Mouse (Mus musculus): ENCODE measurements around the gene Exoc4. TPM values are rescaled to one million over a fixed set of nuclear protein-coding genes. Genes with fewer than 3 reads are reported as not detected.

The Exoc4 gene
- polyA plus RNA-seq, 1 experiment from 2014 or later, result 59.2 TPM

DNA sequence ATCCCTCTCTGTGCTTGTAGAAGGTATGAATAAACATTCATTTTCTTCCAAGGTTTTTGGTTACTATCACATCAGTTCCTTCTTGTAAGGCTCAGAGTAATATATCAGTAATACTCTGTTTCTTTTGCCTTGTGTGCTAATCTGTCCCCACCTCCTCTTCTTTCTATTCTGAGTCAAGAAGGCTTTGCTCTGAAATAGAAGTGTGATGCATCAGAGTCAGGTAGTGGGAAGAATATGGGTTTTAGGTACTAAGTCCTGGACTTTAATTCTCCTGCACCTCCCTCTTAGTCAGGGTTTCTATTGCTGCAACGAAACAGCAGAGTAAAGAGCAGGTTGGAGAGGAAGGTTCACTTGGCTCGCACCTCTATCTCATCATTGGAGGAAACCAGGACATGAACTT lies 240.9 kb downstream of the Exoc4 start:
- no peak overlapping the region for H3K9ac ChIP-seq (replicated peaks)
- no peak for ATAC-seq (ENCODE audit: low FRiP score, low read depth)
- H3K27me3 ChIP-seq, result no peaks in the 10 kb centered on the region
- no peak overlapping the region for H3K4me2 ChIP-seq (replicated peaks)
- H3K9me3 ChIP-seq, result no peaks in the 10 kb centered on the region
- whole genome bisulfite sequencing, result 95% methylated on average over 2 of the region's 2 CpGs
- no peak overlapping the region for H3K27ac ChIP-seq (replicated peaks)
- H3K4me1 ChIP-seq, result no peaks in the 10 kb centered on the region
- H3K36me3 ChIP-seq, result no peaks in the 10 kb centered on the region
- H3K4me3 ChIP-seq, result no peak overlapping the region

DNA sequence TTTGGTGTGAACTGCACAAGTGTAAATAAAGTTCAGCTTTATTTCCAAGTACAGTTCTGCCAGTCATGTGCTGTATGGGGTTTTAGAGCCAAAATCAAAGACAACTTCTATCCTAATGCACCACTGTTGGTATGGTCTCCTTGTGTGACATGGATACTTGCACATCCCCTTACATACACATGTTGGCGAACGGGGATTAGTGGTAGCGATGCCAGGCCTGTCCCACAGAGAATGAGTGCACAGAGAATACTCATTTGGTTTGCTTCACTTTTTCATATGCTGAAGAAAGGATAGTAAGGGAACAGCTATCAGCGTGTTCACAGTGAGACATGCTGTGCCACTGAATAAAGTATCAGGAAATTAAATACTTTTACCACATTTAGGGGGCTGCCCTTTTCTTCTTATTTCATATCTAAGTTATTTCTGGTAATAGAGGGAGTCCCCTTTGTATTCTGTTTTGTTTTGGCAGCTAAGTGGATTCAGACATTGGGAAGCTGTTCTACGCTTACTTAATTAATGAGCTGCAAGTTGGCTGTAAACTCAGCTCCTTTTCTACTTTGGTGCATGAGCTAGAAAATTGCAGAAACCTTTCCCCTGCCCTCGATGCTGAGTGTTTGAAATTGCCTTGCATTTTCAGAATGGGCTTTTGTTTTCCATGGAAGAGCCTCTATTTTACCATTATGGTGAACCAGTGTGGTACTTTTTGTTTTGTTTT lies 247.4 kb downstream of the Exoc4 start:
- Histone ChIP-seq H3K4me3 (no peak overlapping the region), H3K27me3 (no peaks in the 10 kb centered on the region), H3K4me2 (replicated peaks) (no peak overlapping the region), H3K36me3 (no peaks in the 10 kb centered on the region), H3K4me1 (peaks cover 15% of the 10 kb centered on the region), H3K27ac (replicated peaks) (0 out of 2 replicates have a peak overlapping the region, but pooled peaks have one; percentile 25), H3K9ac (replicated peaks) (no peak overlapping the region), H3K9me3 (no peaks in the 10 kb centered on the region)
- WGBS, result 59% methylated on average over 6 of the region's 6 CpGs
- ATAC-seq (ENCODE audit: low FRiP score, low read depth), result no peak

DNA sequence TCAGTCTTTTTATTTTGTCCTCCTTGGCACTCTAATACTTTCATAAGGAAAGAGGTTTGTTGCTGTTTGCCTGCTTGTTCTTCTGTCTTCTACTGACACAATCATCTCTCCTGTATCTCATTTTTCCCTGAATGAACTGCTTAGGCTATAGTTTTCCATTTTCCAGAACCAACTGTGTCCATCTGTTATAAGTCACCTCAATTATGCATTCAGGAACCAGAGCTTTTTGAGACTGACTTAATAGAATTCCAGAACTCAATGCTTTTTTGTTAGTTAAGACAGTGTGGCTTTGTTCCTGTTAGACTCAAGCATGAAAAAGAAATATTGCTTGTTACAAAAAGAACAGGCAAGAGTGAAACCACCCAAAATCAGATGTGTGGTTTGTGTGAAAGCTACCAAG lies 248.5 kb downstream of the Exoc4 start:
- Histone ChIP-seq H3K4me2 (replicated peaks) (no peak overlapping the region), H3K27ac (replicated peaks) (no peak overlapping the region; the same call in 1 of the 2 replicates), H3K36me3 (no peaks in the 10 kb centered on the region), H3K27me3 (no peaks in the 10 kb centered on the region), H3K4me1 (peaks cover 15% of the 10 kb centered on the region), H3K9ac (replicated peaks) (no peak overlapping the region), H3K9me3 (no peaks in the 10 kb centered on the region), H3K4me3 (no peak overlapping the region)
- ATAC-seq (ENCODE audit: low FRiP score, low read depth), result peak; percentile 58

DNA sequence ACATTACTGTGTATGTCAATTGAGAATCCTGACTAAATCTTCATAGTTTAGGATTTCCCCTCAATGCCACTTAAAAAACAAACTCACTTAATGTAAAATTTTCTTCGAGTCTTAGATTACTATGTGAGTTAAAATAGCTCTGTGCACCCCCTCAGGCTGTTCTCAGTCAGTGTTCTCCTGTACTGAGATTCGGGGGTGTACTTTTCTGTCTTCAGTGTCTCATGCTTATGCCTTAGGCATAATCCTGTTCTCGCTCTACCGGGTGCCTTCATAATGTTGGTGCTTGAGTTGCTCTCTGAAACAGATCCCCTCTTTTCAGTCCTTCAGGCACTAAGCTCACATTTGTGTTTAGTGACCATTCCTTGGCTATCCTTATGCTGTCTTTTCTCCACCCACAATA lies 253.5 kb downstream of the Exoc4 start:
- no peak overlapping the region for H3K9ac ChIP-seq (replicated peaks)
- no peaks in the 10 kb centered on the region for H3K9me3 ChIP-seq
- 67% methylated on average over 4 of the region's 4 CpGs for WGBS
- no peak for ATAC-seq (ENCODE audit: low FRiP score, low read depth)
- H3K4me1 ChIP-seq, result peaks cover 2% of the 10 kb centered on the region
- no peak overlapping the region for H3K4me2 ChIP-seq (replicated peaks)
- H3K4me3 ChIP-seq, result no peak overlapping the region
- H3K27me3 ChIP-seq, result no peaks in the 10 kb centered on the region
- H3K27ac ChIP-seq (replicated peaks), result no peak overlapping the region
- H3K36me3 ChIP-seq, result no peaks in the 10 kb centered on the region

DNA sequence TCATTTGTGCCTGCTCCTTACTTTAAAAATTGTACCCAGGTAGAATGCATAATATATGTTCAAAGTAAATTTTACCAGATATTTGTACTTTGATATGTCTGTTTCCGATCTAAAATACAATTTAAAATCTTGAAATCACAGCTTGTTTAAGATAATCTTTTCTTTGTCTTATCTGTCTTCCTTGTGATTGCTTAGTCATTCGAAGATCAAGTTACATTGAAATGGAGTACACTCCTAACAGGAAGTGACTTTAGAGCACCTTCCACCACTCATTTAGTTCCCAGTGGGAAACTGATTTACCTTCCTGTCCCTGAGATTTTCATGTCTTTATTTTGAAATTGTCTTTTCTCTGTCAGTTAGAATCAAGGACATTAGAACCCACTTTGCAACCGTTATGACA lies 254.5 kb downstream of the Exoc4 start:
- Histone ChIP-seq H3K27ac (replicated peaks) (no peak overlapping the region), H3K27me3 (no peaks in the 10 kb centered on the region), H3K36me3 (no peaks in the 10 kb centered on the region), H3K4me1 (no peaks in the 10 kb centered on the region), H3K9me3 (no peaks in the 10 kb centered on the region), H3K9ac (replicated peaks) (no peak overlapping the region), H3K4me3 (no peak overlapping the region), H3K4me2 (replicated peaks) (no peak overlapping the region)
- no peak for ATAC-seq (ENCODE audit: low FRiP score, low read depth)
- WGBS, result 79% methylated on average over 3 of the region's 3 CpGs

DNA sequence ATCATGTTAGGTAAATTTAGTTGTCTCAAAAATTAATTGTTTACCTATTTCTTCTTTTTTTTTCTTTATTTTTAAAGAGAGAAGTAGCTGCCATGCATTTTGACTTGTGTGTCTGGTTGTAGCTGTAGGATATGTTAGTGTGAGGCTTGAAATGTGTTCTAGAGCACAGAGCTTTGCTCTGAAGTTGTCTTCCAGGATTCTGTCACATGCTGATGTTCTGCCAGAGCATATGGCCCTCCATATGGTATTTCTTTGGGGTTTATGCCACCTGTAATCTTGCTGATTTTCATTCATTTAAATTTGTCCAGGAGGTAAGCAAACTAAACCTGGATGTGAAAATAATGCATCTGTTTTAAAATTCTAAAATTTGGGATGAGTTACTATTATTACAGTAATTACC lies 258.2 kb downstream of the Exoc4 start:
- Histone ChIP-seq H3K4me3 (no peak overlapping the region), H3K4me2 (replicated peaks) (no peak overlapping the region), H3K27ac (replicated peaks) (no peak overlapping the region), H3K4me1 (no peaks in the 10 kb centered on the region), H3K9me3 (no peaks in the 10 kb centered on the region), H3K36me3 (no peaks in the 10 kb centered on the region), H3K9ac (replicated peaks) (no peak overlapping the region), H3K27me3 (no peaks in the 10 kb centered on the region)
- no peak for ATAC-seq (ENCODE audit: low FRiP score, low read depth)

DNA sequence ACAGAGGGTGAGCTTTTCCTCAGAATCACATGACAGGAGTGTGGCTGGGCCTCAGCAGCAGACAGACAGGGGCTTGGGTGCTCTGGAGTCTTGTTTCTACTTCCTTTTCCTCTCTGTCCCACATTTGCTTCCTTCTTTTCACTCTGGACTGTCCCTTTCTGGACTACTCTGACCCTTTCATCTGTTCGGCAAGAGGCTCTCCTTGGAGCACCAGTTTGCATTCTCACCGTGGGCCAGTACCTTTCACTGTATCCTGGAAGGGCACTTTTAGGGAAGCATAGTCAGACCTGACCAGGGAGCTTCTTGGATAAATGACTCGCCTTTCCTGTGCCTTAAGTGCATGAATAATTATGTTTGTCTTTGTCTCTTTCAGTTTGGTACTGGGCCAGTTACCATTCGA lies 266.5 kb downstream of the Exoc4 start:
- no peak overlapping the region for H3K27ac ChIP-seq (replicated peaks)
- H3K27me3 ChIP-seq, result no peaks in the 10 kb centered on the region
- no peak overlapping the region for H3K4me3 ChIP-seq
- 54% methylated on average over 4 of the region's 4 CpGs for WGBS
- no peak overlapping the region for H3K9ac ChIP-seq (replicated peaks)
- H3K4me2 ChIP-seq (replicated peaks), result no peak overlapping the region
- no peaks in the 10 kb centered on the region for H3K36me3 ChIP-seq
- H3K9me3 ChIP-seq, result no peaks in the 10 kb centered on the region
- peaks cover 4% of the 10 kb centered on the region; the same call in 1 of the 2 replicates for H3K4me1 ChIP-seq
- ATAC-seq (ENCODE audit: low FRiP score, low read depth), result no peak

GRCm38 (mm10) chr6:33516798-33517197 lies 267.9 kb downstream of the Exoc4 start:
- no peak for ATAC-seq (ENCODE audit: low FRiP score, low read depth)

GRCm38 (mm10) chr6:33517890-33518410 lies 269.1 kb downstream of the Exoc4 start:
- Histone ChIP-seq H3K27me3 (no peaks in the 10 kb centered on the region), H3K27ac (replicated peaks) (no peak overlapping the region), H3K36me3 (no peaks in the 10 kb centered on the region), H3K4me1 (peaks cover 4% of the 10 kb centered on the region; the same call in 1 of the 2 replicates), H3K4me2 (replicated peaks) (no peak overlapping the region), H3K9ac (replicated peaks) (no peak overlapping the region), H3K4me3 (no peak overlapping the region), H3K9me3 (no peaks in the 10 kb centered on the region)
- ATAC-seq (ENCODE audit: low FRiP score, low read depth), result no peak
- WGBS, result 48% methylated on average over 5 of the region's 5 CpGs

More at GRCm38 (mm10) chr6:33516798-33517197, 267.9 kb downstream of the Exoc4 start:
- H3K27me3 ChIP-seq, result no peaks in the 10 kb centered on the region
- no peaks in the 10 kb centered on the region for H3K9me3 ChIP-seq
- H3K27ac ChIP-seq (replicated peaks), result no peak overlapping the region
- no peak overlapping the region for H3K4me3 ChIP-seq
- no peak overlapping the region for H3K4me2 ChIP-seq (replicated peaks)
- WGBS, result 84% methylated on average over 6 of the region's 6 CpGs
- peaks cover 4% of the 10 kb centered on the region; the same call in 1 of the 2 replicates for H3K4me1 ChIP-seq
- no peak overlapping the region for H3K9ac ChIP-seq (replicated peaks)
- no peaks in the 10 kb centered on the region for H3K36me3 ChIP-seq

- no peak overlapping the region for H3K4me3 ChIP-seq
- ATAC-seq (ENCODE audit: low FRiP score, low read depth), result no peak
- H3K27ac ChIP-seq (replicated peaks), result no peak overlapping the region
- H3K27me3 ChIP-seq, result no peaks in the 10 kb centered on the region
- H3K4me2 ChIP-seq (replicated peaks), result no peak overlapping the region
- no peaks in the 10 kb centered on the region for H3K4me1 ChIP-seq
- no peaks in the 10 kb centered on the region for H3K36me3 ChIP-seq
- H3K9ac ChIP-seq (replicated peaks), result no peak overlapping the region
- WGBS, result 92% methylated on average over 7 of the region's 7 CpGs
- H3K9me3 ChIP-seq, result no peaks in the 10 kb centered on the region
These were observed 276.9 kb downstream of the Exoc4 start for GRCm38 (mm10) chr6:33525695-33526366.

DNA sequence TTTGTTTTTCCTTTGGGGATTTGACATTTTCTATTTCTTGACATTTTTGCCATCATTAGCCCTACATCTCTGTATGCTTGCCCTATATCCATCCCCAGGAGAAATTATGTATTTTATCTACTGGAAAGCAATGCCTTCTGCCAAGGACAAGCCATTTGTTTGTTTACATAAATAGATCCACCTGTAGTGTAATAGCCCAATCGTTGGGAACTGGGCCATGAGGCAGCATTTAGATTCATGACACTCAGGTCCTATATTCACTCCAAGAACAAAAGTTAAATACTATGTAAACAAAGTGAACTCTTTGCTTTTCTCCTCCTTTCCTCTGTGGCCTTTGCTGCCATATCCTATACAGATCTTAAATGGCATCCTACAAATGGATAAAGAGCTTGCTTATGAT lies 291.5 kb downstream of the Exoc4 start:
- Histone ChIP-seq H3K9me3 (no peaks in the 10 kb centered on the region), H3K4me1 (no peaks in the 10 kb centered on the region), H3K36me3 (no peaks in the 10 kb centered on the region), H3K27me3 (no peaks in the 10 kb centered on the region), H3K27ac (replicated peaks) (no peak overlapping the region), H3K4me3 (no peak overlapping the region), H3K9ac (replicated peaks) (no peak overlapping the region), H3K4me2 (replicated peaks) (no peak overlapping the region)
- 77% methylated on average over 1 of the region's 1 CpGs for WGBS
- no peak for ATAC-seq (ENCODE audit: low FRiP score, low read depth)

GRCm38 (mm10) chr6:33542712-33543111 lies 293.8 kb downstream of the Exoc4 start:
- H3K4me1 ChIP-seq, result no peaks in the 10 kb centered on the region
- 84% methylated on average over 6 of the region's 6 CpGs for WGBS
- H3K9ac ChIP-seq (replicated peaks), result no peak overlapping the region
- no peak overlapping the region for H3K4me3 ChIP-seq
- H3K27ac ChIP-seq (replicated peaks), result no peak overlapping the region
- ATAC-seq (ENCODE audit: low FRiP score, low read depth), result no peak
- no peaks in the 10 kb centered on the region for H3K36me3 ChIP-seq
- H3K9me3 ChIP-seq, result no peaks in the 10 kb centered on the region
- H3K4me2 ChIP-seq (replicated peaks), result no peak overlapping the region
- H3K27me3 ChIP-seq, result no peaks in the 10 kb centered on the region

All from midbrain, embryonic 12.5 days (tissue).